Mouse (Mus musculus) ES-CJ7 (cell line): ENCODE results near the gene Cmtm2b.

Source experiments
- DNase-seq: peaks from one replicate; pipeline ENCODE4 v3.0.0; 2011; ENCODE audit warnings: low read depth, low spot score

Gene Cmtm2b

GRCm38 (mm10) chr8:104342426-104342825, 20.4 kb downstream of the Cmtm2b start:
- DNase-seq = no peak

- DNase-seq = peak; percentile 92
These were observed 21.9 kb downstream of the Cmtm2b start for GRCm38 (mm10) chr8:104343957-104344356.

GRCm38 (mm10) chr8:104344622-104345021, 22.6 kb downstream of the Cmtm2b start:
- DNase-seq = no peak

GRCm38 (mm10) chr8:104346706-104347105, 24.7 kb downstream of the Cmtm2b start:
- DNase-seq = no peak

- no peak for DNase-seq
These were observed 26.9 kb downstream of the Cmtm2b start for GRCm38 (mm10) chr8:104348971-104349370.

GRCm38 (mm10) chr8:104350047-104350446, 28.0 kb downstream of the Cmtm2b start:
- DNase-seq = no peak

- no peak for DNase-seq
These were observed 31.2 kb downstream of the Cmtm2b start for GRCm38 (mm10) chr8:104353186-104353585.

GRCm38 (mm10) chr8:104354504-104354903, 32.5 kb downstream of the Cmtm2b start:
- no peak for DNase-seq

GRCm38 (mm10) chr8:104358637-104359036, 36.6 kb downstream of the Cmtm2b start:
- DNase-seq = no peak

- no peak for DNase-seq
These were observed 37.9 kb downstream of the Cmtm2b start for GRCm38 (mm10) chr8:104359778-104360456.

GRCm38 (mm10) chr8:104365695-104366094, 43.7 kb downstream of the Cmtm2b start:
- peak; percentile 31 for DNase-seq

- no peak for DNase-seq
These were observed 45.4 kb downstream of the Cmtm2b start for GRCm38 (mm10) chr8:104367398-104367797.

GRCm38 (mm10) chr8:104369591-104369990, 47.6 kb downstream of the Cmtm2b start:
- no peak for DNase-seq

- no peak for DNase-seq
These were observed 48.0 kb downstream of the Cmtm2b start for GRCm38 (mm10) chr8:104370071-104370470.

- DNase-seq = no peak
These were observed 49.1 kb downstream of the Cmtm2b start for GRCm38 (mm10) chr8:104371121-104371520.

GRCm38 (mm10) chr8:104373779-104374178, 51.7 kb downstream of the Cmtm2b start:
- DNase-seq = peak; percentile 85

GRCm38 (mm10) chr8:104374269-104374668, 52.2 kb downstream of the Cmtm2b start:
- DNase-seq = no peak

- no peak for DNase-seq
These were observed 53.1 kb downstream of the Cmtm2b start for GRCm38 (mm10) chr8:104374864-104375846.

- no peak for DNase-seq
These were observed 53.9 kb downstream of the Cmtm2b start for GRCm38 (mm10) chr8:104375959-104376358.

GRCm38 (mm10) chr8:104376669-104377068, 54.6 kb downstream of the Cmtm2b start:
- no peak for DNase-seq

- DNase-seq = no peak
These were observed 57.3 kb downstream of the Cmtm2b start for GRCm38 (mm10) chr8:104379301-104379836.

- DNase-seq = no peak
These were observed 58.2 kb downstream of the Cmtm2b start for GRCm38 (mm10) chr8:104380269-104380668.
